Mouse (Mus musculus) lung, embryonic 16.5 days (tissue): ENCODE results near the gene Bahcc1. TPM values are rescaled to one million over a fixed set of nuclear protein-coding genes. Genes with fewer than 3 reads are reported as not detected.
A peak's percentile ranks its signal among the peaks of the same experiment; 100 is the strongest.

Experiments used
- ATAC-seq: fragments of 200-750 bp; cut with Nextera tagmentation; 2 replicates; pipeline ENCODE4 v1.8.0; 2017; ENCODE audit warnings: low read depth, mild to moderate bottlenecking, moderate library complexity
- H3K27ac ChIP-seq: fragments of 300-500 bp; sonication (generic); 2 replicates; pipeline ENCODE4 v1.5.1; 2014; ENCODE audit warnings: mild to moderate bottlenecking, control low read depth, low read length
- H3K27me3 ChIP-seq: fragments of 300-500 bp; sonication (generic); 2 replicates; pipeline ENCODE4 v1.6.1; 2014; ENCODE audit warnings: low read depth, low read length, mixed read lengths; ENCODE audit not compliant: control insufficient read depth, insufficient read depth
- H3K36me3 ChIP-seq: fragments of 300-500 bp; sonication (generic); 2 replicates; pipeline ENCODE4 v1.6.1; 2014; ENCODE audit warnings: low read length; ENCODE audit not compliant: control insufficient read depth, insufficient read depth
- H3K4me1 ChIP-seq: fragments of 300-500 bp; sonication (generic); replicated peaks from 2 replicates; pipeline ENCODE4 v1.6.1; 2014; ENCODE audit warnings: low read length, mixed read lengths; ENCODE audit not compliant: control insufficient read depth, insufficient read depth
- H3K4me2 ChIP-seq: fragments of 300-500 bp; sonication (generic); 2 replicates; pipeline ENCODE4 v1.6.1; 2014; ENCODE audit warnings: low read depth, low read length, control low read depth
- H3K4me3 ChIP-seq: fragments of 300-500 bp; sonication (generic); 2 replicates; pipeline ENCODE4 v1.5.1; 2014; ENCODE audit warnings: mild to moderate bottlenecking, low read length, control low read depth
- H3K9ac ChIP-seq: fragments of 300-500 bp; sonication (generic); 2 replicates; pipeline ENCODE4 v1.6.1; 2014; ENCODE audit warnings: low read length, control low read depth
- H3K9me3 ChIP-seq: fragments of 300-500 bp; sonication (generic); 2 replicates; pipeline ENCODE4 v1.6.1; 2016; ENCODE audit warnings: low read length; ENCODE audit not compliant: control insufficient read depth
- WGBS: fragments of 180-500 bp; shearing (Covaris S2); extraction: QIAGEN DNeasy Blood & Tissue Kit; methylation state at CpG from one replicate; pipeline ENCODE4 v1.1.7; 2014; 5-methylcytosine and 5-hydroxymethylcytosine counted together
- polyA plus RNA-seq: library from polyadenylated mRNA; unstranded; fragments of >200 nt; fragmentation: Nextera tagmentation; extraction: Ambion mirVana; gene quantifications from 2 replicates; pipeline ENCODE4 v1.2.1, GENCODE M21; 2015

Bahcc1 gene
- polyA plus RNA-seq, 1 experiment from 2014 or later = 7.5 TPM

DNA sequence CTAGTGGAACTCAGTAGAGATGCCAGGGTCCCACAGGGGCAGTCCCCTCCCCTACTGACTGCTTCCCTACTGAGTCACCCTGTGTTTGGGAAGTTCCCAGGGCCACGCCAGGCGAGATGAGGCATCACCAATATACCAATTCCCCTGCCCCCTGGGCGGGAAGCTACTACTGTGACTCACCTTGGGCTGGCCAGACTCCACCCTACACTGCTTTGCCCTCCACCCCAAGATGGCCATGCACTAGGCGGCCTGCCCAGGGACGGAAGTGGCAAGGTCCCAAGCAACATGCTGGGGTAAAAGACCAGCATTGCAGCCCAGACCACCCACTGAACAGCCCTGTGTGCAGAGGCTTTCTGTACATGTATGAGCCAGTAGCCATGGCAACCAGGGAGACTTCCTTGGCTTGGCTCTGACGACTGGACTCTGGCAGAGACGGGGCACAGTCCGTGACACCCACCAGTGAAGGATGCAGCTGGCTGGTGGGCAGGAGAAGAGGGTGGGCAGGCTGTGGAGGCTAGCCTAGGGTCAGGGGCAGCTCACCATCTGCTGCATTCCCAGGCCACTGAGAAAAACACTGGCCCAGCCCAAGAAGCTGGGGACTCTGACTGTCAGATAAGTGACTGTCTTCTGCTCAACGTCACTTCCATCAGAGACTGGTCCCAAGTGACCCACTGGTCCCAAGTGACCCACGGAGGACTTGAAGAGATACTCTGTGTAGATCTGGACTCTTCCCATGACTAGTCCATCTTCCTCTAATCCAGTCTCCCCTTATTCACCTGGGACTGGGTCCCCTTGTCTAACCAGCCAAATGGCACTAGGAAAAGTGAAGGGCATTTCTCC lies 24.5 kb downstream of the Bahcc1 start:
- 60% methylated on average over 10 of the region's 10 CpGs for WGBS
- H3K27me3 ChIP-seq = no peaks in the 10 kb centered on the region
- peaks cover 89% of the 10 kb centered on the region for H3K4me1 ChIP-seq
- no peak overlapping the region for H3K4me3 ChIP-seq
- no peak overlapping the region for H3K27ac ChIP-seq
- no peaks in the 10 kb centered on the region for H3K9me3 ChIP-seq
- H3K4me2 ChIP-seq = no peak overlapping the region
- no peaks in the 10 kb centered on the region for H3K36me3 ChIP-seq
- no peak for ATAC-seq
- no peak overlapping the region for H3K9ac ChIP-seq

DNA sequence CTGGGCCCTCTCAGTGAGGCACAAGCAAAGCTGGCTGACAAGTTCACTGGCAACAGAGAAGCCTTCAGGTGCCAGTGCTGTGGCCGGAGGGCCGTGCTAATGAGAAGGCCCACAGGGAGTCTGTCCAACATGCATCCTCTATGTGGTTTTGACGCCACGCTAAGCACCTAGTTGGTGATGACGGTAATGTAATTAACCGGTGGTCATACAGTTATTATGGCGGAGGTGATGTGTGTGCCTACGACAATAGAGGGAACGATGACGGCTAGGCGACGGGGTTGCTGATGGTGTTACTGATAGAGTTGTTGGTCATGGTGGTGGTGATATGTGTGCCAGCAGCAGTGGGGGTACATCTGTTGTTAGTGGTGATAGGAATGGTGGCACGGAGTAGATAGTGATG lies 25.2 kb downstream of the Bahcc1 start:
- H3K36me3 ChIP-seq = no peaks in the 10 kb centered on the region
- H3K9me3 ChIP-seq = no peaks in the 10 kb centered on the region
- ATAC-seq = no peak
- H3K27me3 ChIP-seq = no peaks in the 10 kb centered on the region
- H3K4me2 ChIP-seq = no peak overlapping the region
- 95% methylated on average over 13 of the region's 13 CpGs for WGBS
- peaks cover 89% of the 10 kb centered on the region for H3K4me1 ChIP-seq
- no peak overlapping the region for H3K27ac ChIP-seq
- H3K9ac ChIP-seq = no peak overlapping the region
- no peak overlapping the region for H3K4me3 ChIP-seq

DNA sequence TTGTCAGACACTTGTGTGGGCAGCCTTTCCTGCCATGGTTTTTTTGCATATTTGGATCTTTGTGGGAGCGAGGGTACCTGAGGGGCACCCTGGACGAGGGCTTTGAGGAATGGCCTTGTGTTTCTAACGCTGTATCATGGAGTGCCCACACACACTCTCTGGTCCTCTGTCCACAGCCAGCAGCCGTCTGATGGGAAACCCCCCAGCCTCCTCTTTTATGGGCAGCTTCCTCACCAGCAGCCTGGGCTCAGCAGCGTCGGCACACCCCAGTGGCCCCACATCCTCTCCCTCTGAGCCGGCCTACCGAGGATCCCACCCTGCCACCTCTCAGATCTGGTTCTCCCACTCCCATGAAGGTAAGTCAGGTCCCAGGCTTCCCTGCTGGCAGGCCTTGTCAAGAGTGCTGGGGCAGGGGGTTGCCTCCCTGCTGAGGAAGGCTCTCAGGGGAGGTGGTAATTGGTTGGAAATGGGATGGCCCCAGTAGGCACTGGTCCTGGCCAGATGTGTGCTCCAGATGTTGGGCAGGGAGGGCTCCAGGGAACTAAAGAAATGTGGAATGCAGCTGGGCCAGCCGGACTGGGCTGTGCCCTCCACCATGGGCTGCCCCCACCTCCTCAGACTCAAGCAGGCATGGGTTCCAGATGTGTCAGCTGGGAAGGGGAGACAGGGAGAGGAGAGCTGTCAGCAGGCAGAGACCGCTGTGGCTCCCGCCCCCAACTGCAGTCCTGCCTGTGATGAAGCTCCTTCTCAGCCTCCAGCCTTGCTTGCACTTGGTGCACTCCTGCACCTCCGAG lies 26.3 kb downstream of the Bahcc1 start:
- Histone ChIP-seq H3K27ac (peak overlapping the region; percentile 45), H3K4me1 (peaks cover 90% of the 10 kb centered on the region), H3K4me3 (no peak overlapping the region), H3K27me3 (no peaks in the 10 kb centered on the region), H3K9me3 (no peaks in the 10 kb centered on the region), H3K9ac (0 out of 2 replicates have a peak overlapping the region, but pooled peaks have one; percentile 8), H3K4me2 (no peak overlapping the region), H3K36me3 (no peaks in the 10 kb centered on the region)
- ATAC-seq = no peak
- WGBS = 60% methylated on average over 10 of the region's 12 CpGs

DNA sequence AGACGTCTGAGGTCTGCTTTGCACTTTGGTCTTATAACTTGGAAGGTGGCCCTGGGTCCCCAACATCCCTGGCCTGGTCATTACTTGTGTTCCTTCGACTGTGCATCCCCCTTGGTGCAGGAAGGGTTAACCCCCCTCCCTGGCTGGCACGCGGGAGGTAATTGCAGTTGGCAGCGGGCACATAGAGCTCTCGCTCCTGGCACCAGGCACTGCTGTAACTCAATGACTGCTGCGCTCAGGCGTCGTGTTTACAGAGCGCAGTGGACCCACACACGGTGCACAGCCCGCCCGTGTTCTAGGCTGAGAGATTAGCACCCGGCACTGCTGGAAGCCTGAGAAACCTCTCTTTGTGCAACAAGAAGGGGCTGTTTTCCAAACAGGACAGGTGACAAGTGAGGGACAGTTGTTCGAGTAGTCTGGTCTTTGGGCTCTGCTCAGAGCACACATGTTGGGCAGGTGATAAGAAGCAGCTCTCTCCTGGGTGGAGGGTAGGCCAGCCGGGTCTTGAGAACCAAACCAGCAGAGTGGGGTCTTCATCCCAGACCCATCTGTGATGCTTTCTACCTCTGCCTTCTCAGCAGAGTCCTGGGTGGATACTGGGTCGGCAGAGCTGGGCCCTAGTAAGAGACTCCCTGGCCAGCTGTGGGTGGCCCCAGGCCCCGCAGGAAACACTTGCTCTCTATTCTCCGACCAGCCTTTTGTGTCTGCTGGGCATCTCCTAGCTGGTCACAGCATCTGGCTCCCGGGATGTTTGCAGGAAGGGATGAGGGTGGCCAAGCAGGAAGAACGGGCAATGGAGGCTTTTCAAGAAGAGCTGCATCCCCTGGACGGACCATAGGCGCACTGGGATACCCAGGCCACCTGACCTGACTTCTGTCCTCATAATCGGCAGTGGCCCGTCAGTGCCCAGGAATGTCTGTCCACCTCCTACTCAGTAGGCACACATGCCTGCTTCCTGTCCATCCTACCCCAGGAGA lies 27.3 kb downstream of the Bahcc1 start:
- H3K36me3 ChIP-seq = no peaks in the 10 kb centered on the region
- H3K27me3 ChIP-seq = no peaks in the 10 kb centered on the region
- no peak overlapping the region for H3K4me3 ChIP-seq
- no peaks in the 10 kb centered on the region for H3K9me3 ChIP-seq
- WGBS = 55% methylated on average over 25 of the region's 25 CpGs
- ATAC-seq = no peak
- H3K9ac ChIP-seq = no peak overlapping the region
- H3K27ac ChIP-seq = peak overlapping the region; percentile 45
- H3K4me1 ChIP-seq = peaks cover 85% of the 10 kb centered on the region
- H3K4me2 ChIP-seq = no peak overlapping the region

- Histone ChIP-seq H3K27me3 (no peaks in the 10 kb centered on the region), H3K4me2 (no peak overlapping the region), H3K27ac (peak overlapping the region; percentile 23; the same call in 1 of the 2 replicates), H3K4me3 (no peak overlapping the region), H3K4me1 (peaks cover 81% of the 10 kb centered on the region), H3K9me3 (no peaks in the 10 kb centered on the region), H3K9ac (no peak overlapping the region), H3K36me3 (no peaks in the 10 kb centered on the region)
- no peak for ATAC-seq
- WGBS = 70% methylated on average over 6 of the region's 6 CpGs
Observed at GRCm38 (mm10) chr11:120260769-120261150, 28.0 kb downstream of the Bahcc1 start.

DNA sequence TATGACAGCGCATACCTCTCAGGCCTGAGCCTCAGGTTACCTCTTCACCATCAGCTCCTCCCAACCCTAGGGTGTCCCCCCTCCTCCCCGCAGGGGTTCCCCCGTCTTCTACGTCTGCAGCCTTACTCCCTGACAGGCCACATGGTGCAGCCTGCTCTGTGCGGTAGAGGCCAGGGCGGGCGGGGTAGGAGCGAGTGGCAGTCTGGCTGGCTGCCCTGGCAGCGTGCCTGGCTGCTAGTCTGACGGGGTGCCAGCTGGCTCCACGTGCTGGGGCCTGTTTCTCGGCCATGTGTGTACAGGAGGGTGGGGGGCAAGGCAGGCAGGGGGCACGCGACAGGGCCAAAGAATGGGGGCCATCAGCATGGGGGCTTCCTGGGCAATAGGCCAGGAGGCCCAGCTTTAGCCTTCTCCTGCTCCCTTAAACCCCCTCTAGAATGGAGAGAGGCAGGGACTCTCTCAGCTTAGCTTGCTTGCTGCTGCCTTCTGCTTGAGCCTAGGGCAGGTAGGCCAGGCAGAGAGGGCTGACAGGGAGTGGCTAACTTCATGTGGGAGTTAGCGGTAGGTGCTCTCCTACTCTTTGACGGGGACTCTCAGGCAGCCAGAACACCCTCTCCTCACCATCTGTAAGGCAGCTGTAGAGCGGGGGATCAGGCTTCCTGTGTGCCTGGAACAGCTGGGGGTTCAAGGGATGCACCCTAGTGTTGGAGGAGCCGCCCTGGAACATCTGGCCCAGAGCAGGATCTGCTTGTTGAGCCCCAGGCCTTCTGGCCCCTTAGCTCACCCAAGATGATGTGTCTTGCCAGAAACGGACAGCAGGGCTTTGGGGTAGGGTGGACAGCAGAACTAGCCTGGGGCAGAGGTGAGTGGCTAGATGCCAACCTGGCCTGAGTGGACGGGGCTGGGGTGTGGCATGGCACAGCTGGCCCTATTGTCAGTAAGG lies 28.9 kb downstream of the Bahcc1 start:
- 10% methylated on average over 20 of the region's 20 CpGs for WGBS
- peak; percentile 88 for ATAC-seq
- H3K4me1 ChIP-seq = peaks cover 71% of the 10 kb centered on the region
- H3K4me3 ChIP-seq = no peak overlapping the region
- no peaks in the 10 kb centered on the region for H3K27me3 ChIP-seq
- H3K4me2 ChIP-seq = peak overlapping the region; percentile 17; the same call in 1 of the 2 replicates
- peak overlapping the region; percentile 93 for H3K27ac ChIP-seq
- peak overlapping the region; percentile 25; the same call in 1 of the 2 replicates for H3K9ac ChIP-seq
- H3K9me3 ChIP-seq = no peaks in the 10 kb centered on the region
- no peaks in the 10 kb centered on the region for H3K36me3 ChIP-seq

DNA sequence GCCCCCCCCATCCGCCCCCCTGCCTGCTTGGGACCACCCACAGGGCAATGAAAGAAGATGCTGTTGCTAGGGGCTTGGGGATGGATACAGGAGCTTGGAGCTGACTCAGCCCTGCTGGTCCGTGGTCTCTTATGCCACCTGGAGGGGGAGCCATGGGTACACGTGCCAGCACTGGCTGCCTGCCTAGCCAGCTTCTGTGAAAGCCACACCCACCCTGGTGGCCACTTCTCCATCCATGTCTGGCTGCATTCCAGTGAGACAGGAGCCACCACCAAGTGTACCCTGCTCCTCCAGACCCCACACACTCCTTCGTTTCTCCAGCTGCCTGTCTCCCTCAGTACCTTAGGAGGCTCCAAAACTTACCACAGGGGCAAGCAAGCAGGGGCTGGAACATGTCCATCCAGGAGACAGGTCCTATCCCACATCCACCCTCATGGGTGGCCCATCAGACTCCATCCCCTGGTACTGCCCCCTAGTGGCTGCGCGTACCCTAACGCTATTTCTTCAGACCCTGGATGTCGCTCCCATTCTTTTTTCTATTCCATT lies 29.7 kb downstream of the Bahcc1 start:
- no peaks in the 10 kb centered on the region for H3K27me3 ChIP-seq
- peak; percentile 63 for ATAC-seq
- H3K4me3 ChIP-seq = no peak overlapping the region
- H3K9me3 ChIP-seq = no peaks in the 10 kb centered on the region
- WGBS = 10% methylated on average over 8 of the region's 8 CpGs
- H3K36me3 ChIP-seq = no peaks in the 10 kb centered on the region
- peak overlapping the region; percentile 93 for H3K27ac ChIP-seq
- peaks cover 64% of the 10 kb centered on the region for H3K4me1 ChIP-seq
- no peak overlapping the region for H3K9ac ChIP-seq
- H3K4me2 ChIP-seq = peak overlapping the region; percentile 17; the same call in 1 of the 2 replicates

DNA sequence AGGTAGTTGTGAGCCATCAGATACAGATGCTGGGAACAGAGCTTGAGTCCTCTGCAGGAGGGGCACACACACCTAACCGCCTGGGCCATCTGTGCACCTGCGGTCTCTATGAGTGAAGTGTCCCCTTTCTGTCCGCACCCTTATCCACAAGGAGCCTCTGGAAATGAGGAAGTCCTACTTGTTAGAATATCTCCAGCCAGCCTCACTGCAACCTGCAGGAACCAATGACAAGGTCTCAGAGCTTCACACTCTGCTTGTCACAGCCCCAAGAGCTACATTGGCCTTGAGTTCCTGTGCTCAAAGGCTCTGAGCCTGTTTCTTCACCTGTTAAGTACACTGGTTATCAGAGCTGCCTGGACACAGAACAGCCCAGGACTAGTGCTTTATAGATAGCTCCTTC lies 30.4 kb downstream of the Bahcc1 start:
- 77% methylated on average over 3 of the region's 3 CpGs for WGBS

More for the DNA sequence above, 30.4 kb downstream of the Bahcc1 start:
- Histone ChIP-seq H3K27me3 (no peaks in the 10 kb centered on the region), H3K4me3 (no peak overlapping the region), H3K9me3 (no peaks in the 10 kb centered on the region), H3K27ac (peak overlapping the region; percentile 59), H3K4me2 (no peak overlapping the region), H3K9ac (no peak overlapping the region), H3K36me3 (no peaks in the 10 kb centered on the region), H3K4me1 (peaks cover 64% of the 10 kb centered on the region)
- no peak for ATAC-seq
